Mouse (Mus musculus): Measurements from ENCODE around the gene Lrfn4. TPM values are rescaled to one million over a fixed set of nuclear protein-coding genes. Genes with fewer than 3 reads are reported as not detected.

Lrfn4 gene
- polyA plus RNA-seq (2012; rRNA removed), result 1.1 and 1.2 TPM in 2 replicates

GRCm38 (mm10) chr19:4615151-4616093, at the start of gene Lrfn4:
Gene Lrfn4 (minus strand): TSS chr19:4615667.

DNA sequence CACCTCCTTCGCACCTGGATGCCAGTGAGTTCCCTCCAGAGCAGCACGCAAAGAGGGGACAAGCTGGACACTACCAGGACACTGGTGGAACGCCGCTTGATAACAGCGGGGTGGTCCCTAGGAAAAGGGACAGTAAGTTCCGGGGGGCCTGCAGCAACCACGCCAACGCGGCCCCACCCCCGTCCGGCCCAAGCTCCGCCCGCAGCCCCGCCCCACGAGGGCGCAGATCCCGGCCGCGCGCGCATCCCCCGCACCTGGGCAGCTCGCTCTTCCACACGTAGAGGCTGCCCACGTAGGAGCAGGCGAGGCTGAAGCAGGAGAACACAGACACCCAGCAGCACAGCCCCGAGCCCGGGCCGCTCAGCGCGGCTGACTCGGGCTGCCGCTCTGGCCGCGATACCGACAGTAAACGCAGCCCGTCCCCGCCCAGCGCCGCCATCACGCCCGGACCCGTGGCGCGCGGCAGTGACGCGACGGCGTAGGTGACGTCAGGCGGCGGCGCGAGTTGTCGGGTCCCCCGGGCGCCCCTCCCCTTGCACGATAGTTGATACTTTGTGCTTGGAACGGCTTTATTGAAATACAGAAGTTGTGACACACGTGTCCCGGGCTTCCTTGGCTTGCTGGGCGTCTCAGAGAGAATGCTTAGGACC, 9.8 kb upstream of the Lrfn4 start, which contains the start of gene Rce1:
Gene Rce1 (minus strand): TSS at position 463 of the 650 bp plus-strand sequence.

Other genes with a start within 250 kb of the Lrfn4 start
- gene Kdm2a, start 217.4 kb downstream of the Lrfn4 start, polyA plus RNA-seq (2012; rRNA removed), result 17.7 and 20.3 TPM in 2 replicates
- gene Rhod, start 176.2 kb downstream of the Lrfn4 start, polyA plus RNA-seq (2012; rRNA removed), result 7.2 and 8.4 TPM in 2 replicates
- gene Syt12, start 138.2 kb downstream of the Lrfn4 start, polyA plus RNA-seq (2012; rRNA removed), result 0.09 and 0.16 TPM in 2 replicates
- 0.29 and 0.55 TPM in 2 replicates for gene 2010003K11Rik, start 117.1 kb downstream of the Lrfn4 start, polyA plus RNA-seq (2012; rRNA removed)
- 136 and 143 TPM in 2 replicates for gene Pcx, start 105.2 kb downstream of the Lrfn4 start, polyA plus RNA-seq (2012; rRNA removed)
- gene Rce1, start 10.0 kb upstream of the Lrfn4 start, polyA plus RNA-seq (2012; rRNA removed), result 15.3 and 16.1 TPM in 2 replicates
- 0.01 and 0.07 TPM in 2 replicates for gene Gm960, start 83.0 kb upstream of the Lrfn4 start, polyA plus RNA-seq (2012; rRNA removed)
- 0.30 and 0.31 TPM in 2 replicates for gene Sptbn2, start 95.5 kb upstream of the Lrfn4 start, polyA plus RNA-seq (2012; rRNA removed)
- gene Rbm4b, start 140.8 kb upstream of the Lrfn4 start, polyA plus RNA-seq (2012; rRNA removed), result 7.1 and 8.3 TPM in 2 replicates
- 35.7 and 37.7 TPM in 2 replicates for gene Rbm4, start 178.2 kb upstream of the Lrfn4 start, polyA plus RNA-seq (2012; rRNA removed)
- gene Gm21992, start 195.9 kb upstream of the Lrfn4 start, polyA plus RNA-seq (2012; rRNA removed), result 14.1 and 14.8 TPM in 2 replicates
- 18.2 and 18.3 TPM in 2 replicates for gene Rbm14, start 196.0 kb upstream of the Lrfn4 start, polyA plus RNA-seq (2012; rRNA removed)
- gene Ccs, start 223.7 kb upstream of the Lrfn4 start, polyA plus RNA-seq (2012; rRNA removed), result 158 and 166 TPM in 2 replicates
- gene Ccdc87, start 223.7 kb upstream of the Lrfn4 start, polyA plus RNA-seq (2012; rRNA removed), result 0.01 TPM in 1 of 2 replicates, not detected in the other
- 22.9 and 23.6 TPM in 2 replicates for gene Ctsf, start 239.5 kb upstream of the Lrfn4 start, polyA plus RNA-seq (2012; rRNA removed)

Data from liver, embryonic 18 days (tissue).